Mouse (Mus musculus): ENCODE results near the gene Faim. TPM values are rescaled to one million over a fixed set of nuclear protein-coding genes. Genes with fewer than 3 reads are reported as not detected.

Faim gene
- polyA plus RNA-seq, 1 experiment from 2014 or later = 45.7 TPM

GRCm38 (mm10) chr9:99021166-99021565 is 35.0 kb downstream of the Faim start:
- Histone ChIP-seq H3K4me3 (ENCODE audit: low read depth, low read length) (no peak overlapping the region), H3K36me3 (ENCODE audit: control insufficient read depth, insufficient read depth, low read length) (no peaks in the 10 kb centered on the region), H3K9ac (ENCODE audit: low read length) (no peak overlapping the region), H3K9me3 (ENCODE audit: control insufficient read depth, low read length) (no peaks in the 10 kb centered on the region), H3K27ac (ENCODE audit: low read depth) (no peak overlapping the region), H3K27me3 (replicated peaks; ENCODE audit: control insufficient read depth, insufficient read depth, low read length) (no peaks in the 10 kb centered on the region), H3K4me1 (replicated peaks; ENCODE audit: control insufficient read depth, insufficient read depth, low read length) (no peaks in the 10 kb centered on the region), H3K4me2 (ENCODE audit: low read length) (no peak overlapping the region)
- DNase-seq (ENCODE audit: low spot score) = no peak
- no peak for ATAC-seq (replicated peaks; ENCODE audit: low FRiP score, low TSS enrichment, low read depth)
- 58% methylated on average over 5 of the region's 5 CpGs for WGBS

GRCm38 (mm10) chr9:99021751-99022150 is 35.6 kb downstream of the Faim start:
- no peak for ATAC-seq (replicated peaks; ENCODE audit: low FRiP score, low TSS enrichment, low read depth)
- WGBS = 81% methylated on average over 4 of the region's 4 CpGs
- Histone ChIP-seq H3K27me3 (replicated peaks; ENCODE audit: control insufficient read depth, insufficient read depth, low read length) (no peaks in the 10 kb centered on the region), H3K4me1 (replicated peaks; ENCODE audit: control insufficient read depth, insufficient read depth, low read length) (no peaks in the 10 kb centered on the region), H3K27ac (ENCODE audit: low read depth) (no peak overlapping the region), H3K36me3 (ENCODE audit: control insufficient read depth, insufficient read depth, low read length) (no peaks in the 10 kb centered on the region), H3K9ac (ENCODE audit: low read length) (no peak overlapping the region), H3K4me3 (ENCODE audit: low read depth, low read length) (no peak overlapping the region), H3K4me2 (ENCODE audit: low read length) (no peak overlapping the region), H3K9me3 (ENCODE audit: control insufficient read depth, low read length) (no peaks in the 10 kb centered on the region)
- DNase-seq (ENCODE audit: low spot score) = no peak

- ATAC-seq (replicated peaks; ENCODE audit: low FRiP score, low TSS enrichment, low read depth) (no peak), DNase-seq (ENCODE audit: low spot score) (no peak)
- H3K4me3 ChIP-seq (ENCODE audit: low read depth, low read length) = no peak overlapping the region
- H3K4me1 ChIP-seq (replicated peaks; ENCODE audit: control insufficient read depth, insufficient read depth, low read length) = no peaks in the 10 kb centered on the region
- no peak overlapping the region for H3K4me2 ChIP-seq (ENCODE audit: low read length)
- H3K9me3 ChIP-seq (ENCODE audit: control insufficient read depth, low read length) = no peaks in the 10 kb centered on the region
- no peaks in the 10 kb centered on the region for H3K36me3 ChIP-seq (ENCODE audit: control insufficient read depth, insufficient read depth, low read length)
- H3K27me3 ChIP-seq (replicated peaks; ENCODE audit: control insufficient read depth, insufficient read depth, low read length) = no peaks in the 10 kb centered on the region
- no peak overlapping the region for H3K27ac ChIP-seq (ENCODE audit: low read depth)
- 76% methylated on average over 8 of the region's 8 CpGs for WGBS
- no peak overlapping the region for H3K9ac ChIP-seq (ENCODE audit: low read length)
Measured at GRCm38 (mm10) chr9:99032031-99032430, 45.9 kb downstream of the Faim start.

- 89% methylated on average over 8 of the region's 8 CpGs for WGBS
- DNase-seq (ENCODE audit: low spot score) (no peak), ATAC-seq (replicated peaks; ENCODE audit: low FRiP score, low TSS enrichment, low read depth) (no peak)
- Histone ChIP-seq H3K36me3 (ENCODE audit: control insufficient read depth, insufficient read depth, low read length) (no peaks in the 10 kb centered on the region), H3K4me1 (replicated peaks; ENCODE audit: control insufficient read depth, insufficient read depth, low read length) (no peaks in the 10 kb centered on the region), H3K9ac (ENCODE audit: low read length) (no peak overlapping the region), H3K27ac (ENCODE audit: low read depth) (no peak overlapping the region), H3K27me3 (replicated peaks; ENCODE audit: control insufficient read depth, insufficient read depth, low read length) (no peaks in the 10 kb centered on the region), H3K4me2 (ENCODE audit: low read length) (no peak overlapping the region), H3K4me3 (ENCODE audit: low read depth, low read length) (no peak overlapping the region), H3K9me3 (ENCODE audit: control insufficient read depth, low read length) (no peaks in the 10 kb centered on the region)
Measured at GRCm38 (mm10) chr9:99034111-99034510, 47.9 kb downstream of the Faim start.

GRCm38 (mm10) chr9:99035575-99035974 is 49.4 kb downstream of the Faim start, which contains the start of gene Gm1123:
Gene Gm1123, minus strand, starts transcription at chr9:99035715.
- DNase-seq (ENCODE audit: low spot score) (no peak), ATAC-seq (replicated peaks; ENCODE audit: low FRiP score, low TSS enrichment, low read depth) (no peak; the same call in 1 of the 2 replicates)
- 81% methylated on average over 12 of the region's 12 CpGs for WGBS
- H3K27me3 ChIP-seq (replicated peaks; ENCODE audit: control insufficient read depth, insufficient read depth, low read length) = no peaks in the 10 kb centered on the region
- no peaks in the 10 kb centered on the region for H3K36me3 ChIP-seq (ENCODE audit: control insufficient read depth, insufficient read depth, low read length)
- no peak within 1 kb of the TSS for H3K4me2 ChIP-seq (ENCODE audit: low read length)
- no peaks in the 10 kb centered on the region for H3K9me3 ChIP-seq (ENCODE audit: control insufficient read depth, low read length)
- no peak within 1 kb of the TSS for H3K27ac ChIP-seq (ENCODE audit: low read depth)
- H3K4me3 ChIP-seq (ENCODE audit: low read depth, low read length) = no peak within 1 kb of the TSS
- H3K9ac ChIP-seq (ENCODE audit: low read length) = no peak within 1 kb of the TSS
- H3K4me1 ChIP-seq (replicated peaks; ENCODE audit: control insufficient read depth, insufficient read depth, low read length) = no peaks in the 10 kb centered on the region

GRCm38 (mm10) chr9:99041994-99042393 is 55.8 kb downstream of the Faim start:
- Histone ChIP-seq H3K27me3 (replicated peaks; ENCODE audit: control insufficient read depth, insufficient read depth, low read length) (no peaks in the 10 kb centered on the region), H3K4me3 (ENCODE audit: low read depth, low read length) (no peak overlapping the region), H3K27ac (ENCODE audit: low read depth) (no peak overlapping the region), H3K9me3 (ENCODE audit: control insufficient read depth, low read length) (no peaks in the 10 kb centered on the region), H3K4me2 (ENCODE audit: low read length) (no peak overlapping the region), H3K4me1 (replicated peaks; ENCODE audit: control insufficient read depth, insufficient read depth, low read length) (no peaks in the 10 kb centered on the region), H3K36me3 (ENCODE audit: control insufficient read depth, insufficient read depth, low read length) (no peaks in the 10 kb centered on the region), H3K9ac (ENCODE audit: low read length) (no peak overlapping the region)
- ATAC-seq (replicated peaks; ENCODE audit: low FRiP score, low TSS enrichment, low read depth) = no peak
- DNase-seq (ENCODE audit: low spot score) = no peak
- 64% methylated on average over 9 of the region's 9 CpGs for WGBS

GRCm38 (mm10) chr9:99042641-99043040 is 56.5 kb downstream of the Faim start:
- 85% methylated on average over 4 of the region's 4 CpGs for WGBS
- Histone ChIP-seq H3K27me3 (replicated peaks; ENCODE audit: control insufficient read depth, insufficient read depth, low read length) (no peaks in the 10 kb centered on the region), H3K36me3 (ENCODE audit: control insufficient read depth, insufficient read depth, low read length) (no peaks in the 10 kb centered on the region), H3K4me1 (replicated peaks; ENCODE audit: control insufficient read depth, insufficient read depth, low read length) (no peaks in the 10 kb centered on the region), H3K4me2 (ENCODE audit: low read length) (no peak overlapping the region), H3K4me3 (ENCODE audit: low read depth, low read length) (no peak overlapping the region), H3K9me3 (ENCODE audit: control insufficient read depth, low read length) (no peaks in the 10 kb centered on the region), H3K9ac (ENCODE audit: low read length) (no peak overlapping the region), H3K27ac (ENCODE audit: low read depth) (no peak overlapping the region)
- DNase-seq (ENCODE audit: low spot score) = no peak
- ATAC-seq (replicated peaks; ENCODE audit: low FRiP score, low TSS enrichment, low read depth) = no peak

- H3K4me3 ChIP-seq (ENCODE audit: low read depth, low read length) = no peak overlapping the region
- no peak overlapping the region for H3K27ac ChIP-seq (ENCODE audit: low read depth)
- H3K4me1 ChIP-seq (replicated peaks; ENCODE audit: control insufficient read depth, insufficient read depth, low read length) = no peaks in the 10 kb centered on the region
- H3K36me3 ChIP-seq (ENCODE audit: control insufficient read depth, insufficient read depth, low read length) = no peaks in the 10 kb centered on the region
- no peaks in the 10 kb centered on the region for H3K27me3 ChIP-seq (replicated peaks; ENCODE audit: control insufficient read depth, insufficient read depth, low read length)
- no peak for DNase-seq (ENCODE audit: low spot score)
- H3K9me3 ChIP-seq (ENCODE audit: control insufficient read depth, low read length) = no peaks in the 10 kb centered on the region
- no peak overlapping the region for H3K4me2 ChIP-seq (ENCODE audit: low read length)
- WGBS = 90% methylated on average over 8 of the region's 8 CpGs
- ATAC-seq (replicated peaks; ENCODE audit: low FRiP score, low TSS enrichment, low read depth) = no peak
- H3K9ac ChIP-seq (ENCODE audit: low read length) = no peak overlapping the region
Measured at GRCm38 (mm10) chr9:99044761-99045160, 58.6 kb downstream of the Faim start.

GRCm38 (mm10) chr9:99048724-99049250 is 62.6 kb downstream of the Faim start:
- Histone ChIP-seq H3K4me3 (ENCODE audit: low read depth, low read length) (no peak overlapping the region), H3K4me1 (replicated peaks; ENCODE audit: control insufficient read depth, insufficient read depth, low read length) (no peaks in the 10 kb centered on the region), H3K27ac (ENCODE audit: low read depth) (no peak overlapping the region), H3K9me3 (ENCODE audit: control insufficient read depth, low read length) (no peaks in the 10 kb centered on the region), H3K9ac (ENCODE audit: low read length) (no peak overlapping the region), H3K27me3 (replicated peaks; ENCODE audit: control insufficient read depth, insufficient read depth, low read length) (no peaks in the 10 kb centered on the region), H3K36me3 (ENCODE audit: control insufficient read depth, insufficient read depth, low read length) (no peaks in the 10 kb centered on the region), H3K4me2 (ENCODE audit: low read length) (no peak overlapping the region)
- ATAC-seq (replicated peaks; ENCODE audit: low FRiP score, low TSS enrichment, low read depth) (no peak), DNase-seq (ENCODE audit: low spot score) (no peak)
- WGBS = 71% methylated on average over 1 of the region's 1 CpGs
